Mouse (Mus musculus): ENCODE results near the gene Gm4969.

Gm4969 gene

GRCm38 (mm10) chr7:19136168-19136567 lies 18.0 kb upstream of the Gm4969 start:
- DNase-seq = no peak

- DNase-seq = peak; percentile 95
These were observed 13.2 kb upstream of the Gm4969 start for GRCm38 (mm10) chr7:19131324-19131848.

GRCm38 (mm10) chr7:19130657-19131056 lies 12.5 kb upstream of the Gm4969 start:
- DNase-seq = peak; percentile 46

- DNase-seq = no peak
These were observed 11.2 kb upstream of the Gm4969 start for GRCm38 (mm10) chr7:19129396-19129795.

GRCm38 (mm10) chr7:19127744-19128143 lies 9.6 kb upstream of the Gm4969 start:
- no peak for DNase-seq

GRCm38 (mm10) chr7:19124713-19125112 lies 6.5 kb upstream of the Gm4969 start:
- DNase-seq = no peak

- DNase-seq = no peak
These were observed 3.5 kb upstream of the Gm4969 start for GRCm38 (mm10) chr7:19121686-19122085.

- DNase-seq = peak; percentile 87
These were observed 1.7 kb upstream of the Gm4969 start, which contains the start of gene Fbxo46 for GRCm38 (mm10) chr7:19119631-19120429. TSS of gene Fbxo46 (plus strand) at chr7:19119859.

GRCm38 (mm10) chr7:19119083-19119482 lies 915 bp upstream of the Gm4969 start:
- DNase-seq = no peak

GRCm38 (mm10) chr7:19109565-19109964 lies 8.6 kb downstream of the Gm4969 start:
- no peak for DNase-seq

GRCm38 (mm10) chr7:19107436-19107835 lies 10.7 kb downstream of the Gm4969 start:
- DNase-seq = no peak

GRCm38 (mm10) chr7:19104486-19104885 lies 13.7 kb downstream of the Gm4969 start:
- DNase-seq = no peak

- DNase-seq = no peak
These were observed 14.4 kb downstream of the Gm4969 start for GRCm38 (mm10) chr7:19103741-19104140.

GRCm38 (mm10) chr7:19100290-19100689 lies 17.9 kb downstream of the Gm4969 start:
- no peak for DNase-seq

GRCm38 (mm10) chr7:19098811-19099210 lies 19.4 kb downstream of the Gm4969 start:
- DNase-seq = no peak

- DNase-seq = no peak
These were observed 20.3 kb downstream of the Gm4969 start for GRCm38 (mm10) chr7:19097863-19098262.

GRCm38 (mm10) chr7:19097217-19097616 lies 21.0 kb downstream of the Gm4969 start:
- DNase-seq = peak; percentile 14

- peak; percentile 10 for DNase-seq
These were observed 21.7 kb downstream of the Gm4969 start for GRCm38 (mm10) chr7:19096421-19096976.

GRCm38 (mm10) chr7:19095751-19096110 lies 22.4 kb downstream of the Gm4969 start:
- peak; percentile 53 for DNase-seq

GRCm38 (mm10) chr7:19094826-19095750 lies 23.1 kb downstream of the Gm4969 start:
- DNase-seq = peak; percentile 67

GRCm38 (mm10) chr7:19094471-19094825 lies 23.7 kb downstream of the Gm4969 start, which contains the start of gene Six5:
TSS of gene Six5 (plus strand) at chr7:19094594.
- peak; percentile 85 for DNase-seq

- DNase-seq = peak; percentile 97
These were observed 24.4 kb downstream of the Gm4969 start for GRCm38 (mm10) chr7:19093537-19094385.
